Mouse (Mus musculus): ENCODE results near the gene Chmp4b. TPM values are rescaled to one million over a fixed set of nuclear protein-coding genes. Genes with fewer than 3 reads are reported as not detected.

The Chmp4b gene
- total and polyA plus RNA-seq, 3 experiments: 118 to 196 TPM; not detected in 1

- peaks cover 0 to 4% of the 10 kb centered on the region in 2 experiments for H3K36me3 ChIP-seq (ENCODE audit: control insufficient read depth in 1 of 2, insufficient read depth in 2 of 2, low read length in 2 of 2)
- H3K4me3 ChIP-seq (ENCODE audit: control insufficient read depth in 1 of 2, insufficient read depth in 1 of 2, low read depth in 2 of 2, low read length in 2 of 2): no peak overlapping the region
- no peak overlapping the region for H3K9ac ChIP-seq (ENCODE audit: control insufficient read depth, low read depth, low read length, poor library complexity, severe bottlenecking)
- DNase-seq (ENCODE audit: low read depth, low spot score): no peak
- no peak for TF ChIP-seq ELF1 (IDR thresholded peaks at IDR 0.05; ENCODE audit: low read depth, low read length)
- TF ChIP-seq GATA1 (IDR thresholded peaks at IDR 0.05; ENCODE audit: low read depth, low read length): no peak
- TF ChIP-seq NELFE (IDR thresholded peaks at IDR 0.05; ENCODE audit: low read depth, low read length): no peak
- TF ChIP-seq RAD21 (IDR thresholded peaks at IDR 0.05; ENCODE audit: low read depth, low read length): no peak
- TF ChIP-seq POLR2AphosphoS5 (IDR thresholded peaks at IDR 0.05; ENCODE audit: borderline replicate concordance, low read depth, low read length): no peak
- TF ChIP-seq BHLHE40 (IDR thresholded peaks at IDR 0.05; ENCODE audit: borderline replicate concordance, low read depth, low read length): no peak
- TF ChIP-seq ZC3H11A (IDR thresholded peaks at IDR 0.05; ENCODE audit: low read depth, low read length): no peak
- no peak for TF ChIP-seq SMC3 (IDR thresholded peaks at IDR 0.05; ENCODE audit: low read depth, low read length)
- TF ChIP-seq E2F4 (IDR thresholded peaks at IDR 0.05; ENCODE audit: borderline replicate concordance, low read depth, low read length): no peak
- no peak for TF ChIP-seq MYC (IDR thresholded peaks at IDR 0.05; ENCODE audit: low read depth, low read length)
- no peak for TF ChIP-seq ZNF384 (IDR thresholded peaks at IDR 0.05; ENCODE audit: low read depth, low read length)
- no peak for TF ChIP-seq TCF12 (IDR thresholded peaks at IDR 0.05; ENCODE audit: low read depth, low read length)
- no peak for TF ChIP-seq MXI1 (IDR thresholded peaks at IDR 0.05; ENCODE audit: low read depth, low read length)
- no peak for TF ChIP-seq POLR2A (IDR thresholded peaks at IDR 0.05; ENCODE audit: control insufficient read depth in 1 of 2, insufficient read depth in 1 of 2, low read depth in 1 of 2, low read length in 2 of 2, poor library complexity in 1 of 2)
- no peak for TF ChIP-seq CHD1 (IDR thresholded peaks at IDR 0.05; ENCODE audit: low read depth, low read length)
- no peak for TF ChIP-seq USF2 (IDR thresholded peaks at IDR 0.05; ENCODE audit: borderline replicate concordance in 1 of 2, insufficient read depth in 1 of 2, low read depth in 1 of 2, low read length in 2 of 2)
- no peak for TF ChIP-seq ETS1 (IDR thresholded peaks at IDR 0.05; ENCODE audit: low read depth, low read length)
- peaks cover 0 to 4% of the 10 kb centered on the region in 2 experiments; a peak in 1 of 4 replicates for H3K4me1 ChIP-seq (ENCODE audit: control insufficient read depth in 1 of 2, insufficient read depth in 2 of 2, low read length in 2 of 2)
- no peaks in the 10 kb centered on the region for H3K9me3 ChIP-seq (replicated peaks; ENCODE audit: insufficient read depth, low read length)
- H3K79me2 ChIP-seq (ENCODE audit: control insufficient read depth, insufficient read depth, low read length, poor library complexity): peaks cover 13% of the 10 kb centered on the region; the same call in 1 of the 2 replicates
- no peak overlapping the region for H3K27ac ChIP-seq (ENCODE audit: control insufficient read depth, low read depth, low read length)
- H3K27me3 ChIP-seq (ENCODE audit: control insufficient read depth in 1 of 2, insufficient read depth in 2 of 2, low read length in 2 of 2): no peaks in the 10 kb centered on the region
These were observed 19.2 kb downstream of the Chmp4b start for GRCm38 (mm10) chr2:154670741-154671140.

GRCm38 (mm10) chr2:154674008-154674407 lies 22.5 kb downstream of the Chmp4b start:
- DNase-seq (ENCODE audit: low read depth, low spot score): no peak
- Histone ChIP-seq H3K4me3 (ENCODE audit: control insufficient read depth in 1 of 2, insufficient read depth in 1 of 2, low read depth in 2 of 2, low read length in 2 of 2) (no peak overlapping the region), H3K9me3 (replicated peaks; ENCODE audit: insufficient read depth, low read length) (no peaks in the 10 kb centered on the region), H3K4me1 (ENCODE audit: control insufficient read depth in 1 of 2, insufficient read depth in 2 of 2, low read length in 2 of 2) (peaks cover 3 to 10% of the 10 kb centered on the region in 2 experiments; a peak in 3 of 4 replicates), H3K27ac (ENCODE audit: control insufficient read depth, low read depth, low read length) (no peak overlapping the region), H3K36me3 (ENCODE audit: control insufficient read depth in 1 of 2, insufficient read depth in 2 of 2, low read length in 2 of 2) (peaks cover 0 to 13% of the 10 kb centered on the region in 2 experiments), H3K79me2 (ENCODE audit: control insufficient read depth, insufficient read depth, low read length, poor library complexity) (peaks cover 19% of the 10 kb centered on the region), H3K27me3 (ENCODE audit: control insufficient read depth in 1 of 2, insufficient read depth in 2 of 2, low read length in 2 of 2) (no peaks in the 10 kb centered on the region), H3K9ac (ENCODE audit: control insufficient read depth, low read depth, low read length, poor library complexity, severe bottlenecking) (no peak overlapping the region)
- no peak for TF ChIP-seq ZKSCAN1 (IDR thresholded peaks at IDR 0.05; ENCODE audit: low read depth, low read length)
- TF ChIP-seq CTCF (IDR thresholded peaks at IDR 0.05 in 2 of 3, conservative IDR thresholded peaks at IDR 0.05 in 1 of 3; ENCODE audit: control insufficient read depth in 1 of 3, insufficient read depth in 1 of 3, low read depth in 2 of 3, low read length in 3 of 3, poor library complexity in 1 of 3, severe bottlenecking in 1 of 3): no peak
- TF ChIP-seq UBTF (IDR thresholded peaks at IDR 0.05; ENCODE audit: borderline replicate concordance, insufficient read depth, low read depth, low read length): no peak
- no peak for TF ChIP-seq TAL1 (IDR thresholded peaks at IDR 0.05; ENCODE audit: low read length)
- TF ChIP-seq MEF2A (IDR thresholded peaks at IDR 0.05; ENCODE audit: extremely low read depth, insufficient replicate concordance, low read depth, low read length, poor library complexity, severe bottlenecking): no peak
